Mouse (Mus musculus) lung, adult 2 months (tissue): Measurements from ENCODE around the gene Rfpl4.

Experiments
- CTCF ChIP-seq: fragments of 200-500 bp; IDR thresholded peaks from 2 replicates; pipeline ENCODE4 v1.5.1; 2011; ENCODE audit warnings: mild to moderate bottlenecking, low read length, control low read depth; ENCODE audit not compliant: insufficient read depth
- POLR2A ChIP-seq: fragments of 200-500 bp; IDR thresholded peaks from 2 replicates; pipeline ENCODE4 v1.6.1; 2011; ENCODE audit warnings: low read depth, mild to moderate bottlenecking, control low read depth, low read length, borderline replicate concordance; ENCODE audit errors: extremely low read depth

GRCm38 (mm10) chr7:5081241-5081640 is 35.5 kb downstream of the Rfpl4 start:
- no peak for TF ChIP-seq CTCF
- TF ChIP-seq POLR2A = no peak
